In the genomic region with DNA sequence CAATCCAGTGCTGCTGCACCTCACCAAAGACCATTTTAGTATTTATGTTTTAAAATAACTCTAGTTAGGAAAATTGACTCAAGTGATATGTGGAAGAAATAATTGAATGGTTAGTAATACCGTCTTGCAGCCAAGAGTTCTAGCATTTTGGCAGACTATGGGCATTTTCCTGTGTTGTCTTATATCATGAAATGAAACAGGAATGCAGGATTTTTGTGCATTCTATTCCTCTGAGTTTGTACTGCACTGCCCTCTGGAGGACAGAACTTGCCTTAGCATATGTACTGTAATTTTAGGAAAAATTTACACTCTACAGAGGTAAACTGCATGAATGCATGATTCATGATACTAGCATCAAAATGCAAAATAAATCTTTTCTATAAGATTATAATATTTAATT, we compare ENCODE assay signal across 8 mouse cellular contexts.
DNase-seq lines count a peak whose midpoint lies in the region; ATAC-seq and TF ChIP-seq lines count a peak whose summit lies in the region.

No protein-coding gene starts in this region.

- no peak overlapping the region for H3K4me2 ChIP-seq in kidney, embryonic 14.5 days (replicated peaks; ENCODE audit: low read depth, low read length)
- H3K4me2 ChIP-seq in kidney, embryonic 16.5 days (replicated peaks; ENCODE audit: low read depth, low read length) = no peak overlapping the region
- H3K4me2 ChIP-seq in stomach, embryonic 14.5 days (replicated peaks; ENCODE audit: low read depth, low read length) = no peak overlapping the region

- no peaks in the 10 kb centered on the region for H3K4me1 ChIP-seq in kidney, embryonic 14.5 days (ENCODE audit: control insufficient read depth, insufficient read depth, low read length)
- H3K4me1 ChIP-seq in cortical plate, adult 2 months (ENCODE audit: control insufficient read depth, insufficient read depth, low read length) = no peaks in the 10 kb centered on the region
- no peaks in the 10 kb centered on the region for H3K4me1 ChIP-seq in kidney, embryonic 16.5 days (ENCODE audit: insufficient read depth, low read length)
- H3K4me1 ChIP-seq in stomach, embryonic 14.5 days (ENCODE audit: control insufficient read depth, insufficient read depth, low read length) = no peaks in the 10 kb centered on the region

- DNase-seq in kidney, adult 18-20 months = no peak
- peak; percentile 83 for DNase-seq in adipocyte (ENCODE audit: low spot score)
- DNase-seq in lung, postnatal 10 days = peak; percentile 33
- no peak for DNase-seq in gastrocnemius, adult 8-10 months (ENCODE audit: low spot score in 2 of 2)

- peak; percentile 30; the same call in 1 of the 2 replicates for TF ChIP-seq CTCF in cortical plate, adult 2 months (IDR thresholded peaks at IDR 0.05; ENCODE audit: extremely low read depth, insufficient read depth, low read length)

- no peak overlapping the region for H3K9ac ChIP-seq in kidney, embryonic 14.5 days (ENCODE audit: low read depth, low read length)
- H3K9ac ChIP-seq in kidney, embryonic 16.5 days (replicated peaks; ENCODE audit: low read length) = no peak overlapping the region
- H3K9ac ChIP-seq in stomach, embryonic 14.5 days (replicated peaks; ENCODE audit: low read depth, low read length) = no peak overlapping the region

- H3K36me3 ChIP-seq in kidney, embryonic 14.5 days (ENCODE audit: control insufficient read depth, insufficient read depth, low read length) = no peaks in the 10 kb centered on the region
- H3K36me3 ChIP-seq in kidney, embryonic 16.5 days (ENCODE audit: insufficient read depth, low read length) = no peaks in the 10 kb centered on the region
- no peaks in the 10 kb centered on the region for H3K36me3 ChIP-seq in stomach, embryonic 14.5 days (ENCODE audit: control insufficient read depth, insufficient read depth, low read length)

- H3K4me3 ChIP-seq in kidney, embryonic 14.5 days (ENCODE audit: low read length) = no peak overlapping the region
- H3K4me3 ChIP-seq in cortical plate, adult 2 months (ENCODE audit: insufficient read depth, low read length) = no peak overlapping the region
- no peak overlapping the region for H3K4me3 ChIP-seq in kidney, embryonic 16.5 days (ENCODE audit: low read length)
- no peak overlapping the region for H3K4me3 ChIP-seq in stomach, embryonic 14.5 days (ENCODE audit: low read depth, low read length)

- H3K27me3 ChIP-seq in kidney, embryonic 14.5 days (ENCODE audit: control insufficient read depth, insufficient read depth, low read length) = no peaks in the 10 kb centered on the region
- H3K27me3 ChIP-seq in kidney, embryonic 16.5 days (ENCODE audit: insufficient read depth, low read length) = no peaks in the 10 kb centered on the region
- no peaks in the 10 kb centered on the region for H3K27me3 ChIP-seq in stomach, embryonic 14.5 days (ENCODE audit: control insufficient read depth, insufficient read depth, low read length)

- WGBS in kidney, embryonic 14.5 days = 56% methylated on average over 1 of the region's 1 CpGs
- WGBS in kidney, embryonic 16.5 days = 45% methylated on average over 1 of the region's 1 CpGs
- WGBS in stomach, embryonic 14.5 days = 33% methylated on average over 1 of the region's 1 CpGs

- H3K9me3 ChIP-seq in kidney, embryonic 14.5 days (ENCODE audit: control insufficient read depth, low read length) = no peaks in the 10 kb centered on the region
- no peaks in the 10 kb centered on the region for H3K9me3 ChIP-seq in kidney, embryonic 16.5 days (ENCODE audit: low read length)
- no peaks in the 10 kb centered on the region for H3K9me3 ChIP-seq in stomach, embryonic 14.5 days (ENCODE audit: control insufficient read depth, low read depth, low read length)

- peak; percentile 49; the same call in 1 of the 2 replicates for ATAC-seq in kidney, embryonic 14.5 days (ENCODE audit: low FRiP score, low TSS enrichment)
- ATAC-seq in kidney, embryonic 16.5 days (ENCODE audit: low FRiP score, low TSS enrichment) = peak; percentile 61; the same call in 1 of the 2 replicates
- peak; percentile 61; the same call in 1 of the 2 replicates for ATAC-seq in stomach, embryonic 14.5 days (ENCODE audit: insufficient number of reproducible peaks, insufficient read depth, low FRiP score, low read depth)

- no peak overlapping the region for H3K27ac ChIP-seq in kidney, embryonic 14.5 days (ENCODE audit: low read depth, low read length)
- no peak overlapping the region for H3K27ac ChIP-seq in cortical plate, adult 2 months (ENCODE audit: insufficient read depth, low read length)
- no peak overlapping the region for H3K27ac ChIP-seq in kidney, embryonic 16.5 days (ENCODE audit: low read length)
- no peak overlapping the region for H3K27ac ChIP-seq in stomach, embryonic 14.5 days (ENCODE audit: low read length)

- no peak for TF ChIP-seq POLR2A in cortical plate, adult 2 months (IDR thresholded peaks at IDR 0.05; ENCODE audit: extremely low read depth, insufficient read depth, low read length)

Comparison
In these comparisons a context has a peak if more than half of its experiments do, and no peak if none do; other contexts are left out.
1. DNase-seq: peak in adipocyte (single experiment) and lung, postnatal 10 days (single experiment); none in kidney, adult 18-20 months (single experiment) and gastrocnemius, adult 8-10 months (0 of 2).
2. Peak in every context shown above with its lines, with median percentiles within 50 percentile points of each other: ATAC-seq.